Mouse (Mus musculus): Measurements from ENCODE around the gene Pld5. TPM values are rescaled to one million over a fixed set of nuclear protein-coding genes. Genes with fewer than 3 reads are reported as not detected.

Gene Pld5
- polyA plus RNA-seq, 1 experiment from 2014 or later = 4.6 TPM

DNA sequence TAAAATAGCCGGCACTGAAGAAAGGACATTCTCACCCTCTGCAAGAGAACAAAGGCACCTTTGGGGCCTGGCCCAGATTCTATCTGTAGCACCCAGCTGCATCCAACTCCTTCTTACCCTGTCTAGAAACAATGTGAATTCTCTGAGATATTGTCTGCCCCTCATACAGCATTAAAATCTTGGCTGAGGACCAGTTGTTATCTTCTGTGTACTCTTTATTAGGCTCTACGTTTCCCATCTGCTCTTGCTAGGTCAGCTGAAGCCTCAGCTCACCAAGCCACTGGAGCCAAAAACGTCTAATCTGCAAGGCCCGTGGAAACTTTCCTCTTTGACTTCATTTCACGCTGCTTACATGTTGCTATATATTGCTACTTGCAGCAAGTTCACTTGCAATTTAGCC, 228.1 kb downstream of the Pld5 start:
- Histone ChIP-seq H3K36me3 (ENCODE audit: control insufficient read depth, insufficient read depth, low read length) (no peaks in the 10 kb centered on the region), H3K4me3 (replicated peaks; ENCODE audit: low read depth, low read length) (no peak overlapping the region), H3K27ac (replicated peaks; ENCODE audit: low read depth, low read length) (no peak overlapping the region), H3K9me3 (ENCODE audit: control insufficient read depth, low read length) (no peaks in the 10 kb centered on the region), H3K4me2 (ENCODE audit: low read length) (no peak overlapping the region), H3K4me1 (ENCODE audit: control insufficient read depth, insufficient read depth, low read length) (no peaks in the 10 kb centered on the region), H3K27me3 (ENCODE audit: control insufficient read depth, insufficient read depth, low read length) (no peaks in the 10 kb centered on the region), H3K9ac (replicated peaks; ENCODE audit: low read length) (no peak overlapping the region)
- DNase-seq (no peak), ATAC-seq (ENCODE audit: low FRiP score, low TSS enrichment) (no peak)
- WGBS = 71% methylated on average over 5 of the region's 5 CpGs

- ATAC-seq (ENCODE audit: low FRiP score, low TSS enrichment) (0 out of 2 replicates have a peak, but pooled peaks have one; percentile 34), DNase-seq (no peak)
- 89% methylated on average over 1 of the region's 1 CpGs for WGBS
Observed at GRCm38 (mm10) chr1:176046375-176046774, 228.7 kb downstream of the Pld5 start.

DNA sequence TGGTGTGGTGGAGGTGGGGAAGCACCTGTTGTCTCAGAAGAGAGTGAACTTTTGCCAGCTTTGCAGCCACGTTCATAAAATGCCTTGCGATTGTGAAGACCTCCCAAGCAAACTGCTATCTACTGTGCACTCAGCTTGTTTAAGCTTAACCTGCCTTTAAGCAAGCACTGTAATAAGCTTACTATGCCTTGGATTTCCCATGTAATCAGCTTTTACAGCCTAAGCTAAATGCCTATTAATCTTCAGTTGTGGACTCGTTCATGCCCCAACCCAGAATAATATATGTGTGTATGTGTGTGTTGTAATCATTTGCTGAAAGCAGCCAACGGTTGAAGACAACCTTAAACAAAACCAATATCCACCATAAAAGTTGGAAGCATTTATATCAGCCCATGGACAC, 232.1 kb downstream of the Pld5 start:
- Histone ChIP-seq H3K4me2 (ENCODE audit: low read length) (no peak overlapping the region), H3K4me3 (replicated peaks; ENCODE audit: low read depth, low read length) (no peak overlapping the region), H3K4me1 (ENCODE audit: control insufficient read depth, insufficient read depth, low read length) (no peaks in the 10 kb centered on the region), H3K9ac (replicated peaks; ENCODE audit: low read length) (no peak overlapping the region), H3K36me3 (ENCODE audit: control insufficient read depth, insufficient read depth, low read length) (no peaks in the 10 kb centered on the region), H3K27ac (replicated peaks; ENCODE audit: low read depth, low read length) (no peak overlapping the region), H3K9me3 (ENCODE audit: control insufficient read depth, low read length) (no peaks in the 10 kb centered on the region), H3K27me3 (ENCODE audit: control insufficient read depth, insufficient read depth, low read length) (no peaks in the 10 kb centered on the region)
- WGBS = 78% methylated on average over 4 of the region's 4 CpGs
- DNase-seq (no peak), ATAC-seq (ENCODE audit: low FRiP score, low TSS enrichment) (no peak)

More at GRCm38 (mm10) chr1:176046375-176046774, 228.7 kb downstream of the Pld5 start:
- no peak overlapping the region for H3K4me2 ChIP-seq (ENCODE audit: low read length)
- no peaks in the 10 kb centered on the region for H3K4me1 ChIP-seq (ENCODE audit: control insufficient read depth, insufficient read depth, low read length)
- no peak overlapping the region for H3K27ac ChIP-seq (replicated peaks; ENCODE audit: low read depth, low read length)
- H3K9me3 ChIP-seq (ENCODE audit: control insufficient read depth, low read length) = no peaks in the 10 kb centered on the region
- H3K36me3 ChIP-seq (ENCODE audit: control insufficient read depth, insufficient read depth, low read length) = no peaks in the 10 kb centered on the region
- H3K9ac ChIP-seq (replicated peaks; ENCODE audit: low read length) = no peak overlapping the region
- H3K4me3 ChIP-seq (replicated peaks; ENCODE audit: low read depth, low read length) = no peak overlapping the region
- H3K27me3 ChIP-seq (ENCODE audit: control insufficient read depth, insufficient read depth, low read length) = no peaks in the 10 kb centered on the region

GRCm38 (mm10) chr1:176039923-176040322, 235.2 kb downstream of the Pld5 start:
- Histone ChIP-seq H3K4me3 (replicated peaks; ENCODE audit: low read depth, low read length) (no peak overlapping the region), H3K4me2 (ENCODE audit: low read length) (no peak overlapping the region), H3K9me3 (ENCODE audit: control insufficient read depth, low read length) (no peaks in the 10 kb centered on the region), H3K36me3 (ENCODE audit: control insufficient read depth, insufficient read depth, low read length) (no peaks in the 10 kb centered on the region), H3K4me1 (ENCODE audit: control insufficient read depth, insufficient read depth, low read length) (no peaks in the 10 kb centered on the region), H3K27ac (replicated peaks; ENCODE audit: low read depth, low read length) (no peak overlapping the region), H3K27me3 (ENCODE audit: control insufficient read depth, insufficient read depth, low read length) (no peaks in the 10 kb centered on the region), H3K9ac (replicated peaks; ENCODE audit: low read length) (no peak overlapping the region)
- WGBS = 42% methylated on average over 3 of the region's 3 CpGs
- no peak for DNase-seq
- no peak for ATAC-seq (ENCODE audit: low FRiP score, low TSS enrichment)

DNA sequence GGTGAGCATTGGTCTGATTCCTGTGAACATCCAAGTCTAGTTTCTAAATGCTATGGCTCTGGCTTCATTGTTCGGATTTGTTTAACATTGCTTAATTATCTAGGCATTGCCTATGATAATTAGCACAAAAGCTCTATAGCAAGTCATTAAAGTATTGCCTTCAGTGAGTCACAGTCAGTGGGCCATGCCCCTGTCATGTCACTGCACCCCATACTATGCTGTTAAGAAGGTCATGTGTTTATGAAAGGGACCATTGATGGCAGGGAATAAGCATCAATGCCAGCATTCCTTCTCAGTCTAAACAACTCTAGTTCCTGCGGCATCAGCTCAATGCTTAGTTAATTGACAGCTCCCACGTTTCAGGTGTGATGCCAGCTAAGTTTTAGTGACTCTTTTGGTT, 239.1 kb downstream of the Pld5 start:
- H3K4me1 ChIP-seq (ENCODE audit: control insufficient read depth, insufficient read depth, low read length) = no peaks in the 10 kb centered on the region
- H3K9ac ChIP-seq (replicated peaks; ENCODE audit: low read length) = no peak overlapping the region
- no peaks in the 10 kb centered on the region for H3K36me3 ChIP-seq (ENCODE audit: control insufficient read depth, insufficient read depth, low read length)
- DNase-seq (no peak), ATAC-seq (ENCODE audit: low FRiP score, low TSS enrichment) (no peak)
- H3K27ac ChIP-seq (replicated peaks; ENCODE audit: low read depth, low read length) = no peak overlapping the region
- WGBS = 69% methylated on average over 3 of the region's 3 CpGs
- H3K4me2 ChIP-seq (ENCODE audit: low read length) = no peak overlapping the region
- H3K9me3 ChIP-seq (ENCODE audit: control insufficient read depth, low read length) = no peaks in the 10 kb centered on the region
- H3K27me3 ChIP-seq (ENCODE audit: control insufficient read depth, insufficient read depth, low read length) = no peaks in the 10 kb centered on the region
- H3K4me3 ChIP-seq (replicated peaks; ENCODE audit: low read depth, low read length) = no peak overlapping the region

DNA sequence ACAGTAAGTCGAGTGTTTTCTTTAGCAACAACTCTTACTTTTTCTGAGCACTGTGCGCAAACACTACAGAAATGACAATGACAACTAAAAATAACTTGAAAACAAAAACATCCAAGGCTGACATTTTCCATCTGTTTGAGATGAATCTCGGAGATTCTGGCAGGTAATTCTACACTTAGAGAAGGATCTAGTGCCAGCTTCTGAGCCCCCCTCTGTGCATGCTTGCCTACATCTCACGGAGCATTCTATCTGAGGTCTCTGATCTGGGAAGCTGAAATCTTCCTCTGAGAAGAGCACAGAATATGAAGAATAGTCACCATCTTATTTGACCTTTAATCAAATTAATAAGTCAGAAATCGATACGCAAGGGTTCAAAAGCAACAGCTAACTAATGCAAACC, 240.4 kb downstream of the Pld5 start:
- Histone ChIP-seq H3K4me1 (ENCODE audit: control insufficient read depth, insufficient read depth, low read length) (no peaks in the 10 kb centered on the region), H3K27me3 (ENCODE audit: control insufficient read depth, insufficient read depth, low read length) (no peaks in the 10 kb centered on the region), H3K4me3 (replicated peaks; ENCODE audit: low read depth, low read length) (no peak overlapping the region), H3K9me3 (ENCODE audit: control insufficient read depth, low read length) (no peaks in the 10 kb centered on the region), H3K27ac (replicated peaks; ENCODE audit: low read depth, low read length) (no peak overlapping the region), H3K36me3 (ENCODE audit: control insufficient read depth, insufficient read depth, low read length) (no peaks in the 10 kb centered on the region), H3K9ac (replicated peaks; ENCODE audit: low read length) (no peak overlapping the region), H3K4me2 (ENCODE audit: low read length) (no peak overlapping the region)
- DNase-seq = no peak
- no peak for ATAC-seq (ENCODE audit: low FRiP score, low TSS enrichment)
- 88% methylated on average over 6 of the region's 6 CpGs for WGBS

- 82% methylated on average over 5 of the region's 5 CpGs for WGBS
- no peak overlapping the region for H3K4me2 ChIP-seq (ENCODE audit: low read length)
- no peak for ATAC-seq (ENCODE audit: low FRiP score, low TSS enrichment)
Observed at GRCm38 (mm10) chr1:176033698-176034097, 241.4 kb downstream of the Pld5 start.

DNA sequence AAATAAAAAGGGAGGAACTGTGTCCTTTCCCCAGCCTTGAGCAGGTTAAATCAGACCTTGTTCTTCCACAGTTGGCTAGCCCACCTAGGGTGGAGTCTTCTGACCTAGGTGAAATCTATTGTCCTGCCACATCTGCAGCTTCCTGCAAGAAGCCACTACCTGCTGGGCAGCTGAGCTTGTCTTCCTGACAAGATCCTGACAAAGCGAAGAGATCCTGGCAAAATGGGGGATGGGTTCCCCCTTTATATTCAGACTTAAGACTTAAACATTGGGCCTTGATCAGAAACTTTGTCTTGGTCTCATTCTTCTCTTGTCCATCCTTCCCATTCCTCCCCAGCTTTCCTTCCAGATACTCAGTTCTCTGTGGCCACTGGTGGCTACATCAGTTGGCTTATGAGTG, 246.0 kb downstream of the Pld5 start:
- H3K4me2 ChIP-seq (ENCODE audit: low read length) = no peak overlapping the region
- H3K4me1 ChIP-seq (ENCODE audit: control insufficient read depth, insufficient read depth, low read length) = no peaks in the 10 kb centered on the region
- no peak overlapping the region for H3K27ac ChIP-seq (replicated peaks; ENCODE audit: low read depth, low read length)
- WGBS = 82% methylated on average over 1 of the region's 1 CpGs
- no peak overlapping the region for H3K9ac ChIP-seq (replicated peaks; ENCODE audit: low read length)
- DNase-seq = no peak
- no peaks in the 10 kb centered on the region for H3K9me3 ChIP-seq (ENCODE audit: control insufficient read depth, low read length)
- no peak for ATAC-seq (ENCODE audit: low FRiP score, low TSS enrichment)
- H3K4me3 ChIP-seq (replicated peaks; ENCODE audit: low read depth, low read length) = no peak overlapping the region
- H3K27me3 ChIP-seq (ENCODE audit: control insufficient read depth, insufficient read depth, low read length) = no peaks in the 10 kb centered on the region
- no peaks in the 10 kb centered on the region for H3K36me3 ChIP-seq (ENCODE audit: control insufficient read depth, insufficient read depth, low read length)

More at GRCm38 (mm10) chr1:176033698-176034097, 241.4 kb downstream of the Pld5 start:
- H3K36me3 ChIP-seq (ENCODE audit: control insufficient read depth, insufficient read depth, low read length) = no peaks in the 10 kb centered on the region
- no peaks in the 10 kb centered on the region for H3K4me1 ChIP-seq (ENCODE audit: control insufficient read depth, insufficient read depth, low read length)
- no peaks in the 10 kb centered on the region for H3K27me3 ChIP-seq (ENCODE audit: control insufficient read depth, insufficient read depth, low read length)
- no peak overlapping the region for H3K9ac ChIP-seq (replicated peaks; ENCODE audit: low read length)
- no peak for DNase-seq
- H3K9me3 ChIP-seq (ENCODE audit: control insufficient read depth, low read length) = no peaks in the 10 kb centered on the region
- H3K4me3 ChIP-seq (replicated peaks; ENCODE audit: low read depth, low read length) = no peak overlapping the region
- no peak overlapping the region for H3K27ac ChIP-seq (replicated peaks; ENCODE audit: low read depth, low read length)

DNA sequence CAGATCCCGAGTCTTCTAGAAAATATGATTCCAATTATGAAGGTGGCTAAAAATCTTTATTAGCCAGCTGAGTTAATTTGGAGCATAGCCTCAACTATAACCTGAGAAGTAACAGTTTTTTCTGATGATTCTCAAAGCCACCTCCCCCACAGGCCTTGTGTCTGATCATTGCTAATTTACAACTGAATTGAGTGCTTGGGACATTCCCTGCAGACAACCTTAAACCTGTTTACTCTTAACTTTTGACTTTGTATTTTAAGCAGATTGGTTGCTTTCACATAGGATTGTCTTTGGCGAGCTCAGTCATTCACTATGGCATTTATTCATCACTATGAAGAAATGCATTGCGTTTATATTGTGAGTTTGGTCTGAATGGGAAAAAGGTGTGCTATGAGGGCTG, 246.7 kb downstream of the Pld5 start:
- no peaks in the 10 kb centered on the region for H3K4me1 ChIP-seq (ENCODE audit: control insufficient read depth, insufficient read depth, low read length)
- H3K9me3 ChIP-seq (ENCODE audit: control insufficient read depth, low read length) = no peaks in the 10 kb centered on the region
- H3K27ac ChIP-seq (replicated peaks; ENCODE audit: low read depth, low read length) = no peak overlapping the region
- ATAC-seq (ENCODE audit: low FRiP score, low TSS enrichment) = no peak
- H3K27me3 ChIP-seq (ENCODE audit: control insufficient read depth, insufficient read depth, low read length) = no peaks in the 10 kb centered on the region
- H3K4me3 ChIP-seq (replicated peaks; ENCODE audit: low read depth, low read length) = no peak overlapping the region
- no peak overlapping the region for H3K4me2 ChIP-seq (ENCODE audit: low read length)
- no peak for DNase-seq
- H3K9ac ChIP-seq (replicated peaks; ENCODE audit: low read length) = no peak overlapping the region
- no peaks in the 10 kb centered on the region for H3K36me3 ChIP-seq (ENCODE audit: control insufficient read depth, insufficient read depth, low read length)
- WGBS = 67% methylated on average over 3 of the region's 3 CpGs
